Mouse (Mus musculus) lung, postnatal 4 days (tissue): ENCODE measurements around the gene Reck.

ENCODE experiments used
- DNase-seq, 2 experiments: peaks; one replicate each; pipeline ENCODE4 v3.0.0; 2021

Gene Reck

DNA sequence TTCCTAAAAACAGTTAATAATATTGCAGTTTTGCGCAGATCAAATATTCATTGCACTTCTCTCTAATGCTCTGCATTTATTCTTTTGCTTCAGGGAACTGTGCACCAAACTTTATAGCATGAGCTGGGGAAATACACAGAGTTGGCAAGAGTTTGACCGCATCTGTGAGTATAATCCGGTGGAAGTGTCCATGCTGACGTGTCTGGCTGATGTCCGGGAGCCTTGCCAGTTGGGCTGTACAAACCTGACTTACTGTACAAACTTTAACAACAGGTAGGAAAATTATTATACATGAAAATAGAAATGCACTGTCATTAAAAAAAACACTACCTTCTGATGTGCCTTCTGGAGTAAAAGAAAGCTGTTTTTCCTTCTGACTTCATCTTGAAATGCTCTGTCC is 42.9 kb downstream of the Reck start:
- no peak for DNase-seq

GRCm38 (mm10) chr4:43920602-43921001 is 45.3 kb downstream of the Reck start:
- no peak for DNase-seq

DNA sequence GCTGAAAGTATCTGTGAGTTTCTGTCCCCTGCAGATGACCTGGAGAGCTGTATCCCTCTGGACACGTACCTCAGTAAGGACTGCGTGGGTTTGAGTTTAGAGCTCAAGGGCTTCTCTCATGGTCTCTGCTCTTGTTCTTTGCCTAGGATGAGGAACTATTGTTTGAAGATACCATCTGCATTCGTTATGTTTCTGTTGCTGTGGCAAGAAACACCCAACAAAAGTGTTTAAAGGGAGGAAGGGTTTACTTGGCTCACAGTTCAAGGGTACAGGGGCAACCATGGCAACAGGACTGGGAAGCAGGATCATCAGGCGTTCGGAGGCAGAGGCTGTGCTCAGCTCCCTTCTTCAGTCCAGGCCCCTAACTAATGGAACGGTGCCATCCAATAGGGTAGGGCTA is 49.8 kb downstream of the Reck start:
- no peak for DNase-seq

DNA sequence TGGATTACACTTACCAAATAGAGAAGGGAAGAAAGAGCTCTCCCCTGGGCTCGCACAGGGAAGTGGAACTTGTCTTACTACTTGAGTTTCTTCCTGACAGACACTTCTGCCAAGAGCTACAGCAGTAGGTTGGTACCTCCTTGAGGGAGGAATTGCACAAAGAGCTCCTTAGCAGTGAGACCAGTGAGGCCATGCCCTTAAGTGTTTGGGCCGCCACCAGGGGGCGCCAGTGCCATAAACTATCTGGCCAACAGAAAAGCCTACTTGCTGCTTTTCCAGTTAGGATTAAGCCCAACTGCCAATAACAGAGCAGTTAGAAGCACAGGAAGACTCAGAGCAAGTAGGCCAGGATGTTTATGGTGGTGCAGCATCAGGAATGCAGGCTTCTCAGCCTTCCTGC is 50.4 kb downstream of the Reck start:
- peak; percentile 88 to 89 for DNase-seq

GRCm38 (mm10) chr4:43927826-43928225 is 52.5 kb downstream of the Reck start:
- peak in 1 of 2 experiments; percentile 49 for DNase-seq

- DNase-seq = no peak
These were observed 56.5 kb downstream of the Reck start for GRCm38 (mm10) chr4:43931877-43932276.

DNA sequence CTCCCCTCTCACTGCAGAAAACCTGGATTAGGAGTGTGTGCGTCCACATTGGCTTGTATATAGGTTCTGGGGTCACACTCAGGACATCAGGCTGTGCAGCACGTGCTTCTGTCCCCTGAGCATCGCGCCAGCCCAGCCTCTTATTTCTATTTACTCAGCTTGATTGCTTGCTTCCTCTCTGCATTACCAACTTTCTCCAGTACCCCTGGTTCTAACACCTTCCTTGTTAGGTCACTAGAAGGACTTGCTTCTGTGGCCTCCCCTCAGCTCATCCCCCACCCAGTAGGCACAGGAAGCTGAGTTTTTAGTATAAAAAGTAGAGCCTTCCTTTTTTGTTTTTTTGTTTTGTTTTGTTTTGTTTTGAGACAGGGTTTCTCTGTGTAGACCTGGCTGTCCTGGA is 60.9 kb downstream of the Reck start:
- DNase-seq = no peak

DNA sequence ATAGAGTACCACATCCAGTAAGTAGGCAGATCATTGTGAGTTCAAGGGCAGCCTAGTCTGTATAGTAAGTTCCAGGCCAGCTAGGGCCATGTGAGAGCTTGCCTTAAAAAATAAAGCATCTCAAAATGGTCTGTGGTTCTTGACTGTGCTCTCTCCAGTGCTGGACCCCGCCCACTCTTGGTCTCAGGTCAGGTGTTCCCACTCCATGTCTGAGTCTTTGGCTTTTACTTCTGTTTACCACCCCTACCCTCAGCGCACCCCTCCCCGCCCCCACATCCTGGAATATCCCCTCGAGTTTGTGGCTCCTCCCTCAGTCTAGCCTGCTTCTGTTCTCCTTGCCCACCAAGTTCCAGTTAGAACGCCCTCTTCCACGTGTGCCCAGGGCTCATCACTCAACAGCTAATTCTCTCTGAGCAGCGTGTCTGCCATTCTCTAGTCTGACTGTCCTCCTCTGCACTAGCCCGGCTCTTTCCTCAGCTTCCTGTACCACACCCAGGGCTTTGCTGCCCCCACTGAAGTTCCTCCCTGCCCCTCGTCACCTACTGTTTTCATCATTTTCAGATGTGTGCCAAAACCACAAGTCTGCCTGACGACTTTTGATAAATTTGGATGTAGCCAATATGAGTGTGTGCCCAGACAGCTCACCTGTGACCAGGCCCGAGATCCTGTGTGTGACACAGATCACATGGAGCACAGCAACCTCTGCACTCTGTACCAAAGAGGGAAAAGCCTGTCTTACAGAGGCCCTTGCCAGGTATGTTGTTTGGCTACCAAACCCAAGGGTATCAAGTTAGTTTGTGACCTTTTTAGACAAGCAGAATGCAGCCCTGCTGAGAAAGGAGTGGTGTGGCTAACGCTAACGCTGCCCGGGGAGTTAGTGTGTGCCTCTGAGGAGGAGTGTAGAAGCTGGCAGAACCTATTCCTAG is 61.7 kb downstream of the Reck start:
- peak in 1 of 2 experiments; percentile 13 for DNase-seq

GRCm38 (mm10) chr4:43941315-43941714 is 66.0 kb downstream of the Reck start:
- no peak for DNase-seq

- DNase-seq = no peak
These were observed 67.1 kb downstream of the Reck start for GRCm38 (mm10) chr4:43942421-43942820.

GRCm38 (mm10) chr4:43947571-43947970 is 72.2 kb downstream of the Reck start:
- no peak for DNase-seq

DNA sequence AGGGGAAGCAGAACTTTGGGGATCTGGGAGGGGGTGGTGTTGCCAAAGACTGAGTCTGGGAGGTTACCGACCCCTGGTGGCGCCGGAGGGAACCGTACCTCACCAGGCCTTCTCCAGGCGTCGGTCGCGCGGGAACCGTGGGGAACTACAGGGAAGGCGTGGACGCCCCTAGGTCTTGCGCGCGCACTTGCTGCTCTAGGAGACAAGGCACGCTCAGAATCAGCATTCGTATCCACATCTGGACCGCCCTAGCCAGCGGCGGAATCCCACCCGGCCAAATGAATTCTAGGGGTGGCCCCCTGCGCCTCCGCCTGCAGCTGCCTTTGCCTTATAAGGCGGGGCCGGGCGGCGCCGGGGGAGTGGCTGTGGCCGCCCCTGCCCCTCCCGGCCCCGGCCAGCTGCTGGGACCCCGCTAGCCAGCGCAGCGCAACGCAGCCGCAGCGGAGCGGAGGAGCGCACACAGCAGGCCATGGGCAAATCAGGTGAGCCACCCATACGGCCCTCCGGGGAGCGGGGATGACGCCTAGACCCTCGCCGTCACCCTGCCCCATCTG is 82.0 kb downstream of the Reck start, which contains the start of gene Glipr2:
Glipr2 (plus strand) TSS at position 110 of the 554 bp plus-strand sequence.
- DNase-seq = peak; percentile 90 to 93

DNA sequence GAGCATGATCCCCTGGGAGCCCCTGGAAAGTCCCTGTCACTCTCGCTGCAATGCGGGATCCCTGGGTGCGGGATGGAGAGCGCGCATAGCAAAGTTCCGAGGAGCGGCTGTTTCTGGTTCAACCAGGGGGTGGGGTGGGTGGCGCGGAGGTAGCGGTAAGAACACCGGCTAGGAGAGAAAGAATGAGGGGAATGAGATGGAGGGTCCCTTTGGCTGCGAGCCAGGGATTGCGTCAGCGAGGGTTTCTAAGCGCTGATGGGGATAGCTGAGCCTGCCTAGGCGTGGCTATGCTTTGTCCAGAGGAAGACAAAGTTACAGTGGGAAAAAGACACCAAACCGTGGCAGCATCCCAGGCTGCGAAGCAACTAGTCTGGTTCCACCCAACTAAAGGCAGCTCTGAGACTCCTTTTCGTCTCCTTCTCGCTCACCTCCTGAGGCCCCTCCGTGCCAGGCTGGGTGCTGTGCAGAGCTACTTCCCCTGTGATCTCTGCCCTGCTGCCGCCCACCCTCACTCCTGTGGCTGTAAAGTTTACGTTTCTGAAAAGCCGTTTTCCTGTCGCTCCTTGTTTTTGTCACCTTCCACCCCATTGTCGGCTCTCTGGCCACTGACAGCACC is 82.6 kb downstream of the Reck start:
- DNase-seq = peak; percentile 77 to 80

- DNase-seq = no peak
These were observed 84.3 kb downstream of the Reck start for GRCm38 (mm10) chr4:43959523-43960179.

GRCm38 (mm10) chr4:43960207-43960606 is 84.9 kb downstream of the Reck start:
- DNase-seq = no peak

DNA sequence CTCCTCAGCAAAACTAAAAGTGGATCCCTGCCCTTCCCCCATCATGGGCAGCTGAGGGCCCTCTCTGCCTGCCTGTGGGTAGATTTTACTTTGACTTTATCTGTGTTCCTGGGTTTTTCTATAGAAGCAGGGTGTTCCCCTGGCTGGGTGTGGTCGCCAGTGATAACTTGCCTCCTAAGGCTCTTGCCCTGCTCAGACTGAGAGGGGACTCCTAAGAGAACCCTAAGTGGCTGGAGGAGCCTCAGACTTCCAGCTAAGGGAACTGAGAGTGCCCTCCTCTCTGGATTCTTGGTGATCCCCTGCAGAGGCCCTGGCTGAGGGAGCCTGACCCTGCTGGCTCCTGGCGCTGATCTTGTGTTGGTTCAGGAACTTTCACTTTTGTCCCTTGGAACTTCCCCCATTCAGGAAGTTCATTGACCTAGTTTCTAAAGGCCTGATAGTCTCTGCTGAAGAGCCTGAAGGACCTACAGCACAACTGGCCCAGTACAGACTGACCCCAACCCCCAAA is 89.0 kb downstream of the Reck start:
- peak; percentile 43 to 50 for DNase-seq

GRCm38 (mm10) chr4:43964951-43965684 is 89.8 kb downstream of the Reck start:
- DNase-seq = peak; percentile 44 to 51

DNA sequence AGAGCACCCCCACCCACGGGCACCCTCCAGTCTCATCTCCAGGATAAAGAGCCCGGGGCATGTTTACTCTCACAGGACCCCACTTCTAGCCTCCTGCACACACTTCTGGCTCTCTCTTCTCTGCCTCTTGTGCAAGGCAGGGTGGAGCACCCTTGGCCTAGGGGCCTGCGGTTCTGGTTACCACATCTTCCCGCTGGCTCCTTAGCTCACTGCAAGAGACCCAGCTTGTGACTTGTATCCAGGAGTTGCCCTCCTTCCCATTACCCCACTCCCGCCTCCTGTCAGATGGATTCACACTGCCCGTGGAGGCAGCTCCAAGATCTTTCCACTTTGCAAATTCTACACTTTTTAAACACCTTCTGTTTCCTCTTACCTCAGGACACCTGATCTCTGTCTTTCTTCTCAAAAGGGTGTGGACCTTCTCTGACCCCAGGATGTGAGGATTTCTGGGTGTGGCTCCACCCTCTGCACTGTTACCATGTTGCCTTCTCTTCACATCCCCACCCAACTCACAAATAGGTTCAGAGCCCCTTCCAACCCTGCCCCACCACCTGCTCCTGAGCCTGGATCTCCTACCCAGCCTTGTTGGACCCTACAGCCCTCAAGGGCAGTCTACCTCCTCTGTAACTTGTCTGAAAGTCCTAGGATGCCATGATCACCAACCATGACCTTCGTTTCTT is 90.7 kb downstream of the Reck start:
- DNase-seq = peak; percentile 60 to 70

DNA sequence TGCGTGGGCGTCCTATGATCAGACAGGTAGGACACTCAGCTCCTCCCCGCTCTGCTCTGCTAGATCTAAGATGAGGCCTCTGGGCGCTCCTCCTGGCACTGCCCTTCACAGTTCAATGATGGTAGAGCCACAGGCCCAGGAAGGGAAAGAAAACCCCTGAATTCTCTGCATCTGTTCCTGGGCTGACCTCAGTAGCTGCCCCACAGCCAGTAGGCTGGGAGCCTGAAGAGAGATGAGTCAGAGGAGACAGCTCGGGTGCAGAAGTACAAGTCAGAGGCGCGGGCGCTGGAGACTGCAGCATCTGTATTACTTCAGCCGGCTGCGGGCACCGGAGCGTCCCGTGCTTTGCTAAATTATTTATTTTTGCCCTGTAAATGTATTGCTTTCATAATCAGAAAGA is 93.3 kb downstream of the Reck start:
- peak; percentile 72 to 81 for DNase-seq

DNA sequence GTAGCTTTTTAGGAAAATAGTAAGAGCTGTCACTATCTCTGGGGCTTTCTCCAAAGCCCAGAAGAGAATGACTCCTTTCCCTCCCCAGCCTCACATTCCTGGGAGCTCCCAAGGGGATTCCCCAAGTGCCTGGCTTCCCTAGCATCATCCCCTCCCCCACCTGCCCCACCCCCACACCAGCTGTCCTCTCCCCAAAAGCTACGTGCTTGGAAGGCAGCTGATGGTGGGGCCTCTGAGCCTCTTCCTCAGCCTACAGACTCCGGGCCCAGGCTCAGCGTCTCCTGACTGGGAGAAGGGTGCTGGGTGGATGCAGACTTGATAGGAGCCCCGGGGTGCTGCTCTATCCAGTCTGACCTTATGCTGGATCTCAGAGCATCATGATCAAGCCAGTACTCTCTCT is 94.0 kb downstream of the Reck start:
- peak in 1 of 2 experiments; percentile 5 for DNase-seq
